Comparison of ENCODE assay signal across 12 mouse cellular contexts in genomic region chr6:134244071-134244470, GRCm38 (mm10).
"Had no signal": no experiment of that assay in that cellular context is flagged by ENCODE, and none has a peak within 500 bp of the region (broad histone marks: within the 10 kb centered on the region; RNA-seq: fewer than 3 reads in every experiment).

No protein-coding gene starts in this region.

- H3K36me3 ChIP-seq: midbrain, embryonic 15.5 days had no signal

- H3K27me3 ChIP-seq: limb, embryonic 12.5 days; liver, embryonic 15.5 days; midbrain, embryonic 15.5 days; neural tube, embryonic 13.5 days had no signal

- H3K9me3 ChIP-seq: liver, embryonic 15.5 days; midbrain, embryonic 15.5 days; neural tube, embryonic 13.5 days had no signal

- H3K4me1 ChIP-seq: midbrain, embryonic 15.5 days had no signal

- ATAC-seq: midbrain, embryonic 15.5 days had no signal

- H3K9ac ChIP-seq: limb, embryonic 12.5 days; liver, embryonic 15.5 days; midbrain, embryonic 15.5 days; neural tube, embryonic 13.5 days had no signal

- H3K4me3 ChIP-seq: limb, embryonic 12.5 days; liver, embryonic 15.5 days; midbrain, embryonic 15.5 days; neural tube, embryonic 13.5 days had no signal

- H3K27ac ChIP-seq: limb, embryonic 12.5 days; liver, embryonic 15.5 days; midbrain, embryonic 15.5 days; neural tube, embryonic 13.5 days had no signal

- DNase-seq: layer of hippocampus, adult 9-11 months; layer of hippocampus, postnatal 36 days; lung, adult 2 months; right cerebral cortex, postnatal 14 days; thymus, adult 18-20 months; thymus, postnatal 14 days had no signal

- H3K4me2 ChIP-seq: limb, embryonic 12.5 days; liver, embryonic 11.5 days; liver, embryonic 15.5 days; midbrain, embryonic 11.5 days; midbrain, embryonic 15.5 days; neural tube, embryonic 13.5 days had no signal
